Mouse (Mus musculus) spleen, adult 2 months (tissue): ENCODE measurements around the gene Nploc4.

Experiments
- CTCF ChIP-seq: fragments of 200-500 bp; IDR thresholded peaks from 2 replicates; pipeline ENCODE4 v1.5.1; 2011; ENCODE audit warnings: mild to moderate bottlenecking, inconsistent platforms; ENCODE audit not compliant: insufficient read depth, insufficient read length, insufficient replicate concordance; ENCODE audit errors: extremely low read depth
- POLR2A ChIP-seq: fragments of 200-500 bp; IDR thresholded peaks from 2 replicates; pipeline ENCODE4 v1.6.1; 2011; ENCODE audit warnings: low read depth, low read length, inconsistent platforms

GRCm38 (mm10) chr11:120360755-120361154 is 76.8 kb downstream of the Nploc4 start:
- TF ChIP-seq CTCF (no peak), POLR2A (no peak)
